Mouse (Mus musculus): Measurements from ENCODE around the gene Mob3c. TPM values are rescaled to one million over a fixed set of nuclear protein-coding genes. Genes with fewer than 3 reads are reported as not detected.

Mob3c gene
- total RNA-seq, 1 experiment, result 4.0 TPM

DNA sequence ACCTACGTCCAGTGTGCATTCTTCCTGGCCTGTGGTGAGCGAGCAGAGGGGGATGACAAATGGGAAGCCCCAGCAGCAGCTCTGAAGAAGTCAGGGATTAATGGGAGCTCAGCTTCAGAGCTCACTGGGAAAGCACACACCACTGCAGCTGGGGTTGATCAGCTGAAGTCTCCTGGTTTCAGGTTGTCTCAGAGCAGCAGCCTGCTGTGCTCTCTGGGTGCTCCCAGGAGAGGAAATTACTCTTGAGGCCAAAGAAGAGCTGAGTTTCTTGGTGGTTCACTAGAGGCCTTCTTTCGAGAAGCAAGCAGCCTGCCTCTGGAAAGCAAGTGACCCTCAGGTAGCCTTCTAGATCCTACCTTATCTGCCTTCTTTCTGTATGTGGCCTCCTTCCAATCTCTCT lies 6.9 kb upstream of the Mob3c start:
- Histone ChIP-seq H3K4me3 (ENCODE audit: insufficient read depth in 1 of 2, low read depth in 1 of 2, low read length in 2 of 2, poor library complexity in 1 of 2, severe bottlenecking in 1 of 2) (no peak overlapping the region), H3K9ac (ENCODE audit: insufficient read depth, low read depth, low read length, poor library complexity, severe bottlenecking) (no peak overlapping the region), H3K4me1 (ENCODE audit: control insufficient read depth in 2 of 2, insufficient read depth in 2 of 2, low read length in 2 of 2, poor library complexity in 1 of 2) (peaks cover 0 to 3% of the 10 kb centered on the region in 2 experiments; a peak in 1 of 4 replicates), H3K9me3 (ENCODE audit: control insufficient read depth, insufficient read depth, low read depth, low read length) (no peaks in the 10 kb centered on the region), H3K27ac (ENCODE audit: insufficient read depth, low read depth, low read length, poor library complexity, severe bottlenecking) (no peak overlapping the region), H3K36me3 (ENCODE audit: control insufficient read depth, insufficient read depth, low read length, poor library complexity, severe bottlenecking) (peaks cover 2% of the 10 kb centered on the region; the same call in 1 of the 2 replicates)
- DNase-seq (ENCODE audit: low read depth, low spot score), result no peak
- TF ChIP-seq CHD2 (IDR thresholded peaks at IDR 0.05; ENCODE audit: low read depth, low read length), result no peak
- no peak for TF ChIP-seq ZC3H11A (IDR thresholded peaks at IDR 0.05; ENCODE audit: borderline replicate concordance, low read depth, low read length)
- TF ChIP-seq HCFC1 (IDR thresholded peaks at IDR 0.05; ENCODE audit: borderline replicate concordance, insufficient read depth, low read length), result no peak
- in situ Hi-C loops (cut with MboI; ENCODE audit: low sequenced_read_pairs in 2 of 2, unreplicated experiment in 2 of 2), result no loop called here

DNA sequence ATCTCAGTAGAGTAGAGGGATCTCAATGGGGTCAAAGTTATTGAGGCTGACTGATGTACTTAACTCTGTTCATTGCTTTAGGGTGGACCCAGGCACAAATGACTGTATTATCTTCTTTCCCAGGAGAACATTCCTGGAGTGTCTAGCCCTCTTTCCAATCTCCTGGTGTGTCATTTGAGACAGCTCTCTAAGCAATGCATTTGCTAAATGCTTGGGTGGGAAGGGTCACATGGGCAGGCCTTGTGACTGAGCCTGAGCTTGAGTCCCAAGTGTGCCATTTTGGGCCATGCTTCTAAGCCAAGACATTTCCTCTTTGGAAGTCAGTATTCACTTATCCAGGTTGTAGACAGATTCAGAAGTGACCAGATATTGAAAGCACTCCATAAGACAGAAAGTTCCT lies 6.5 kb upstream of the Mob3c start:
- H3K4me3 ChIP-seq (ENCODE audit: insufficient read depth in 1 of 2, low read depth in 1 of 2, low read length in 2 of 2, poor library complexity in 1 of 2, severe bottlenecking in 1 of 2), result no peak overlapping the region
- H3K9me3 ChIP-seq (ENCODE audit: control insufficient read depth, insufficient read depth, low read depth, low read length), result no peaks in the 10 kb centered on the region
- DNase-seq (ENCODE audit: low read depth, low spot score), result no peak
- H3K9ac ChIP-seq (ENCODE audit: insufficient read depth, low read depth, low read length, poor library complexity, severe bottlenecking), result no peak overlapping the region
- in situ Hi-C loops (cut with MboI; ENCODE audit: low sequenced_read_pairs in 2 of 2, unreplicated experiment in 2 of 2), result no loop called here
- no peak for TF ChIP-seq HCFC1 (IDR thresholded peaks at IDR 0.05; ENCODE audit: borderline replicate concordance, insufficient read depth, low read length)
- H3K27ac ChIP-seq (ENCODE audit: insufficient read depth, low read depth, low read length, poor library complexity, severe bottlenecking), result no peak overlapping the region
- peaks cover 0 to 3% of the 10 kb centered on the region in 2 experiments; a peak in 1 of 4 replicates for H3K4me1 ChIP-seq (ENCODE audit: control insufficient read depth in 2 of 2, insufficient read depth in 2 of 2, low read length in 2 of 2, poor library complexity in 1 of 2)
- H3K36me3 ChIP-seq (ENCODE audit: control insufficient read depth, insufficient read depth, low read length, poor library complexity, severe bottlenecking), result peaks cover 2% of the 10 kb centered on the region; the same call in 1 of the 2 replicates

DNA sequence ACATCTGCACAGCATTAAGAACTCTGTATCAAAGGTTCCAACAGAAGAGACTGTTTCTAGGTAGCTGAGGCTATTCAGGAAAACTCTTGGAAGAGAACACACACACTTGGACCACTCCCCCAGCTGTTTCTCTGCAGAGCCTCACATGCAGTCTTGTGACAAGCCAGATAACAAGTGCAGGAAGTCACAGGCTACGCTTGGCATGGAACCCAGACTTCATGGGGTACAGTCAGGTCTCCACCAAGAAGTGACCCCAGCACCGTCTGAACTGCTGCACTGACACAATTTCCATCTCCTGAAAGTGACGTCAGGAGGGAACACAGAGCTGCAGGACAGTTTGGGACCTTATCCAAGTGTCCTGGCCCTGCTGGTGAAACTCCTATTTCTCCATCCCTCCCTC lies 6.0 kb upstream of the Mob3c start:
- peaks cover 2% of the 10 kb centered on the region; the same call in 1 of the 2 replicates for H3K36me3 ChIP-seq (ENCODE audit: control insufficient read depth, insufficient read depth, low read length, poor library complexity, severe bottlenecking)
- in situ Hi-C loops (cut with MboI; ENCODE audit: low sequenced_read_pairs in 2 of 2, unreplicated experiment in 2 of 2), result no loop called here
- H3K9ac ChIP-seq (ENCODE audit: insufficient read depth, low read depth, low read length, poor library complexity, severe bottlenecking), result no peak overlapping the region
- H3K4me1 ChIP-seq (ENCODE audit: control insufficient read depth in 2 of 2, insufficient read depth in 2 of 2, low read length in 2 of 2, poor library complexity in 1 of 2), result peaks cover 0 to 7% of the 10 kb centered on the region in 2 experiments; a peak in 1 of 4 replicates
- H3K27ac ChIP-seq (ENCODE audit: insufficient read depth, low read depth, low read length, poor library complexity, severe bottlenecking), result no peak overlapping the region
- H3K9me3 ChIP-seq (ENCODE audit: control insufficient read depth, insufficient read depth, low read depth, low read length), result no peaks in the 10 kb centered on the region
- TF ChIP-seq ZNF384 (IDR thresholded peaks at IDR 0.05; ENCODE audit: low read depth, low read length), result no peak
- TF ChIP-seq CHD2 (IDR thresholded peaks at IDR 0.05; ENCODE audit: low read depth, low read length), result no peak
- TF ChIP-seq HCFC1 (IDR thresholded peaks at IDR 0.05; ENCODE audit: borderline replicate concordance, insufficient read depth, low read length), result no peak
- no peak for TF ChIP-seq MAFK (IDR thresholded peaks at IDR 0.05; ENCODE audit: insufficient read depth, low read depth, low read length)
- DNase-seq (ENCODE audit: low read depth, low spot score), result no peak
- no peak overlapping the region for H3K4me3 ChIP-seq (ENCODE audit: insufficient read depth in 1 of 2, low read depth in 1 of 2, low read length in 2 of 2, poor library complexity in 1 of 2, severe bottlenecking in 1 of 2)

DNA sequence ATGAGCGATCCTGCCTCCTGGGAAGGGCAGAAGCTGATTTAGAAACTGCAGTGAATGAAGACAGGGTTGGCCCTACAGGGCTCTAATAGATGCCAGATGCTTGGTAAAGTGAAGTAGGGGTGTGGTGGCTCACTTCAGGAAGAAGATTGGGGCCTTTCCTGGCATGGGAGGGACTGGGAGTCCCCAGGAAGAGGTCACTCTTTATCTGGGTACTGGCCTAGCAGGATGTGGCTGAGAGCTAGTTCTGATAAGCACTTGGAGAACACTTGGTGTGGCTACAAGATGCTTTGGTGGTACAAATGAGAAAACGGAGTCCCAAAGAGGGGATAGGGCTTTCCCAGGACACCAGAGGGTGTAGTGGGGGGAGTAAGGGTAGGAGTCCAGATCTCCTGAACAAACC lies 3.7 kb upstream of the Mob3c start:
- no peak overlapping the region for H3K27ac ChIP-seq (ENCODE audit: insufficient read depth, low read depth, low read length, poor library complexity, severe bottlenecking)
- H3K9ac ChIP-seq (ENCODE audit: insufficient read depth, low read depth, low read length, poor library complexity, severe bottlenecking), result no peak overlapping the region
- peaks cover 2% of the 10 kb centered on the region; the same call in 1 of the 2 replicates for H3K36me3 ChIP-seq (ENCODE audit: control insufficient read depth, insufficient read depth, low read length, poor library complexity, severe bottlenecking)
- in situ Hi-C loops (cut with MboI; ENCODE audit: low sequenced_read_pairs in 2 of 2, unreplicated experiment in 2 of 2), result no loop called here
- H3K4me1 ChIP-seq (ENCODE audit: control insufficient read depth in 2 of 2, insufficient read depth in 2 of 2, low read length in 2 of 2, poor library complexity in 1 of 2), result peaks cover 0 to 7% of the 10 kb centered on the region in 2 experiments; a peak in 1 of 4 replicates
- no peak overlapping the region for H3K4me3 ChIP-seq (ENCODE audit: insufficient read depth in 1 of 2, low read depth in 1 of 2, low read length in 2 of 2, poor library complexity in 1 of 2, severe bottlenecking in 1 of 2)
- no peak for TF ChIP-seq ZNF384 (IDR thresholded peaks at IDR 0.05; ENCODE audit: low read depth, low read length)
- TF ChIP-seq ZC3H11A (IDR thresholded peaks at IDR 0.05; ENCODE audit: borderline replicate concordance, low read depth, low read length), result no peak
- no peak for TF ChIP-seq HCFC1 (IDR thresholded peaks at IDR 0.05; ENCODE audit: borderline replicate concordance, insufficient read depth, low read length)
- no peak for TF ChIP-seq CHD2 (IDR thresholded peaks at IDR 0.05; ENCODE audit: low read depth, low read length)
- no peak for TF ChIP-seq MAFK (IDR thresholded peaks at IDR 0.05; ENCODE audit: insufficient read depth, low read depth, low read length)
- no peak for DNase-seq (ENCODE audit: low read depth, low spot score)
- no peaks in the 10 kb centered on the region for H3K9me3 ChIP-seq (ENCODE audit: control insufficient read depth, insufficient read depth, low read depth, low read length)

DNA sequence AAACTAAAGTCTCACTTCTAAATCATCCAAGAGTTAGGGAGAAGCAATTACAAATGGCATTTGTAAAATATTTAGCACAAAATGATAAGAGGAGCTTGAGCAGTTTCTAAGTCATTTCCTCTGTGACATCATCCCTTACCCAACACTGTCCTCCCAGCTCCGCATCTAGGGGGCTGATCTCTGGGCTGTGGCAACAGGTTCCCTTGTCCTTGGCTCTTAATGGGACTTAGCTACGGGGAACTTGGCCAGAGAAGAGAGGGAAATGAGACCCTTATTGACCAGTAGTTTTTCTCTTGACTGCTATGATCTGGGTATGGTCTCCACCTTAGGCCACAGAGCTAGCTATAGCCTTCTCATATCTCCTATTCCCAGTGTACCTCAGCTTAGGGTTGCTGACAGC lies 2.6 kb upstream of the Mob3c start:
- no peak overlapping the region for H3K9ac ChIP-seq (ENCODE audit: insufficient read depth, low read depth, low read length, poor library complexity, severe bottlenecking)
- H3K36me3 ChIP-seq (ENCODE audit: control insufficient read depth, insufficient read depth, low read length, poor library complexity, severe bottlenecking), result no peaks in the 10 kb centered on the region
- no peak for DNase-seq (ENCODE audit: low read depth, low spot score)
- peaks cover 0 to 7% of the 10 kb centered on the region in 2 experiments; a peak in 1 of 4 replicates for H3K4me1 ChIP-seq (ENCODE audit: control insufficient read depth in 2 of 2, insufficient read depth in 2 of 2, low read length in 2 of 2, poor library complexity in 1 of 2)
- H3K9me3 ChIP-seq (ENCODE audit: control insufficient read depth, insufficient read depth, low read depth, low read length), result no peaks in the 10 kb centered on the region
- TF ChIP-seq CHD2 (IDR thresholded peaks at IDR 0.05; ENCODE audit: low read depth, low read length) (no peak), ZNF384 (IDR thresholded peaks at IDR 0.05; ENCODE audit: low read depth, low read length) (no peak), HCFC1 (IDR thresholded peaks at IDR 0.05; ENCODE audit: borderline replicate concordance, insufficient read depth, low read length) (no peak), MAFK (IDR thresholded peaks at IDR 0.05; ENCODE audit: insufficient read depth, low read depth, low read length) (no peak), ZC3H11A (IDR thresholded peaks at IDR 0.05; ENCODE audit: borderline replicate concordance, low read depth, low read length) (no peak)
- in situ Hi-C loops (cut with MboI; ENCODE audit: low sequenced_read_pairs in 2 of 2, unreplicated experiment in 2 of 2), result no loop called here
- H3K27ac ChIP-seq (ENCODE audit: insufficient read depth, low read depth, low read length, poor library complexity, severe bottlenecking), result no peak overlapping the region
- H3K4me3 ChIP-seq (ENCODE audit: insufficient read depth in 1 of 2, low read depth in 1 of 2, low read length in 2 of 2, poor library complexity in 1 of 2, severe bottlenecking in 1 of 2), result no peak overlapping the region
